Mouse (Mus musculus): ENCODE measurements around the gene Pdk2.
A peak's percentile ranks its signal among the peaks of the same experiment; 100 is the strongest.
"Not testable (repeated sequence)": the region's sequence is repeated elsewhere in the genome, so short reads cannot be mapped to it uniquely, and the experiment has no call there.

The Pdk2 gene

GRCm38 (mm10) chr11:95027850-95028470, 13.2 kb downstream of the Pdk2 start:
- DNase-seq (ENCODE audit: extremely low read depth, low read depth) = no peak

GRCm38 (mm10) chr11:95026849-95027248, 14.3 kb downstream of the Pdk2 start:
- no peak for DNase-seq (ENCODE audit: extremely low read depth, low read depth)

- no peak for DNase-seq (ENCODE audit: extremely low read depth, low read depth)
Measured at GRCm38 (mm10) chr11:95026090-95026542, 15.0 kb downstream of the Pdk2 start.

GRCm38 (mm10) chr11:95025227-95026012, 15.7 kb downstream of the Pdk2 start:
- DNase-seq (ENCODE audit: extremely low read depth, low read depth) = no peak

- DNase-seq (ENCODE audit: extremely low read depth, low read depth) = no peak
Measured at GRCm38 (mm10) chr11:95024439-95025184, 16.5 kb downstream of the Pdk2 start.

- DNase-seq (ENCODE audit: extremely low read depth, low read depth) = no peak
Measured at GRCm38 (mm10) chr11:95023481-95023880, 17.7 kb downstream of the Pdk2 start.

GRCm38 (mm10) chr11:95022237-95022992, 18.7 kb downstream of the Pdk2 start:
- no peak for DNase-seq (ENCODE audit: extremely low read depth, low read depth)

- DNase-seq (ENCODE audit: extremely low read depth, low read depth) = no peak
Measured at GRCm38 (mm10) chr11:95015484-95015883, 25.7 kb downstream of the Pdk2 start.

- DNase-seq (ENCODE audit: extremely low read depth, low read depth) = no peak
Measured at GRCm38 (mm10) chr11:95012487-95012886, 28.7 kb downstream of the Pdk2 start.

GRCm38 (mm10) chr11:95012075-95012474, 29.1 kb downstream of the Pdk2 start:
- DNase-seq (ENCODE audit: extremely low read depth, low read depth) = peak; percentile 99

- no peak for DNase-seq (ENCODE audit: extremely low read depth, low read depth)
Measured at GRCm38 (mm10) chr11:95011416-95011815, 29.7 kb downstream of the Pdk2 start.

GRCm38 (mm10) chr11:95010841-95011403, 30.2 kb downstream of the Pdk2 start:
- DNase-seq (ENCODE audit: extremely low read depth, low read depth) = not testable (repeated sequence)

GRCm38 (mm10) chr11:95010141-95010739, 30.9 kb downstream of the Pdk2 start:
- DNase-seq (ENCODE audit: extremely low read depth, low read depth) = no peak

- no peak for DNase-seq (ENCODE audit: extremely low read depth, low read depth)
Measured at GRCm38 (mm10) chr11:95009629-95010014, 31.5 kb downstream of the Pdk2 start, which contains the start of gene Samd14. TSS of gene Samd14 (plus strand) at chr11:95009879.

- DNase-seq (ENCODE audit: extremely low read depth, low read depth) = no peak
Measured at GRCm38 (mm10) chr11:95008661-95009628, 32.2 kb downstream of the Pdk2 start.

GRCm38 (mm10) chr11:95007418-95007817, 33.7 kb downstream of the Pdk2 start:
- DNase-seq (ENCODE audit: extremely low read depth, low read depth) = no peak

- no peak for DNase-seq (ENCODE audit: extremely low read depth, low read depth)
Measured at GRCm38 (mm10) chr11:95006525-95007219, 34.5 kb downstream of the Pdk2 start.

- DNase-seq (ENCODE audit: extremely low read depth, low read depth) = no peak
Measured at GRCm38 (mm10) chr11:95006038-95006437, 35.1 kb downstream of the Pdk2 start.

GRCm38 (mm10) chr11:95004937-95005198, 36.3 kb downstream of the Pdk2 start:
- DNase-seq (ENCODE audit: extremely low read depth, low read depth) = no peak

Measured in MEL-GATA-1-ER (cell line).